Mouse (Mus musculus) neural tube, embryonic 10.5 days (tissue): ENCODE results near the gene Myo1c.

ENCODE experiments used
- DNase-seq: peaks from one replicate; pipeline ENCODE4 v3.0.0-alpha.2; 2017; ENCODE audit warnings: low spot score; ENCODE audit errors: extremely low spot score

Myo1c gene

GRCm38 (mm10) chr11:75649155-75649561 is 1.1 kb upstream of the Myo1c start:
- DNase-seq, result no peak

- no peak for DNase-seq
These were observed 688 bp downstream of the Myo1c start for GRCm38 (mm10) chr11:75650958-75651425.

GRCm38 (mm10) chr11:75651426-75652221 is 1.3 kb downstream of the Myo1c start:
- DNase-seq, result peak; percentile 72

GRCm38 (mm10) chr11:75652222-75652941 is 2.1 kb downstream of the Myo1c start:
- no peak for DNase-seq

GRCm38 (mm10) chr11:75652942-75653684 is 2.8 kb downstream of the Myo1c start:
- DNase-seq, result peak; percentile 40

GRCm38 (mm10) chr11:75653781-75654470 is 3.6 kb downstream of the Myo1c start:
- DNase-seq, result peak; percentile 85

- DNase-seq, result peak; percentile 28
These were observed 4.4 kb downstream of the Myo1c start for GRCm38 (mm10) chr11:75654471-75655390.

- peak; percentile 69 for DNase-seq
These were observed 5.6 kb downstream of the Myo1c start for GRCm38 (mm10) chr11:75655621-75656545.

GRCm38 (mm10) chr11:75656621-75657590 is 6.6 kb downstream of the Myo1c start:
- no peak for DNase-seq

- no peak for DNase-seq
These were observed 7.5 kb downstream of the Myo1c start for GRCm38 (mm10) chr11:75657841-75658240.

- DNase-seq, result no peak
These were observed 8.0 kb downstream of the Myo1c start for GRCm38 (mm10) chr11:75658311-75658710.

GRCm38 (mm10) chr11:75658996-75659750 is 8.9 kb downstream of the Myo1c start:
- DNase-seq, result no peak

- DNase-seq, result no peak
These were observed 9.8 kb downstream of the Myo1c start for GRCm38 (mm10) chr11:75660081-75660590.

- no peak for DNase-seq
These were observed 10.9 kb downstream of the Myo1c start for GRCm38 (mm10) chr11:75660941-75661800.

GRCm38 (mm10) chr11:75662131-75662530 is 11.8 kb downstream of the Myo1c start:
- no peak for DNase-seq

- DNase-seq, result no peak
These were observed 16.0 kb downstream of the Myo1c start for GRCm38 (mm10) chr11:75666296-75666695.
